Mouse (Mus musculus) spleen, adult 2 months (tissue): ENCODE measurements around the gene Dync1i1.

Source experiments
- CTCF ChIP-seq: fragments of 200-500 bp; IDR thresholded peaks from 2 replicates; pipeline ENCODE4 v1.5.1; 2011; ENCODE audit warnings: mild to moderate bottlenecking, inconsistent platforms; ENCODE audit not compliant: insufficient read depth, insufficient read length, insufficient replicate concordance; ENCODE audit errors: extremely low read depth
- POLR2A ChIP-seq: fragments of 200-500 bp; IDR thresholded peaks from 2 replicates; pipeline ENCODE4 v1.6.1; 2011; ENCODE audit warnings: low read depth, low read length, inconsistent platforms

- no peak for TF ChIP-seq POLR2A
- no peak for TF ChIP-seq CTCF
These were observed 27.2 kb downstream of the Dync1i1 start for GRCm38 (mm10) chr6:5752617-5753016.
